Mouse (Mus musculus): ENCODE data around the gene Ly6g6f.
A peak's percentile ranks its signal among the peaks of the same experiment; 100 is the strongest.

GRCm38 (mm10) chr17:35049561-35050016, 35.8 kb downstream of the Ly6g6f start, which contains the start of gene Clic1:
- TF ChIP-seq POLR2A (IDR thresholded peaks at IDR 0.05; ENCODE audit: low read depth, low read length) = peak; percentile 46; the same call in 1 of the 2 replicates
- no peak for TF ChIP-seq CTCF (IDR thresholded peaks at IDR 0.05; ENCODE audit: extremely low read depth, insufficient read depth, insufficient read length, insufficient replicate concordance)
